22 mouse cellular contexts compared by ENCODE assay signal in genomic region chrX:168571808-168572207, GRCm38 (mm10). TPM values are rescaled to one million over a fixed set of nuclear protein-coding genes. Genes with fewer than 3 reads are reported as not detected.
DNase-seq lines count a peak whose midpoint lies in the region; ATAC-seq lines count a peak whose summit lies in the region.
"Had no signal": no experiment of that assay in that cellular context is flagged by ENCODE, and none has a peak within 500 bp of the region (broad histone marks: within the 10 kb centered on the region; RNA-seq: fewer than 3 reads in every experiment).

No protein-coding gene starts in this region.

- no peak for DNase-seq in urinary bladder, adult 18-20 months (ENCODE audit: low spot score in 2 of 2)
- DNase-seq in ovary, postnatal 36 days (ENCODE audit: low spot score) = no peak
- DNase-seq in hindbrain, embryonic 11.5 days (ENCODE audit: low spot score) = no peak
- DNase-seq: adrenal gland, adult 2 months; adrenal gland, adult 8-10 months; adrenal gland, postnatal 10 days; adrenal gland, postnatal 14 days; adrenal gland, postnatal 25 days; adrenal gland, postnatal 36 days; B cell, adult 2 months; cerebellum, adult 11 months; cerebellum, adult 11-12 months; cerebellum, adult 18-20 months had no signal

- no peaks in the 10 kb centered on the region for H3K4me1 ChIP-seq in hindbrain, embryonic 11.5 days (replicated peaks; ENCODE audit: control insufficient read depth, insufficient read depth, low read length)

- 73% methylated on average over 4 of the region's 4 CpGs for WGBS in hindbrain, embryonic 11.5 days

- no peak overlapping the region for H3K4me3 ChIP-seq in hindbrain, embryonic 11.5 days (ENCODE audit: low read depth, low read length)

- no peaks in the 10 kb centered on the region for H3K36me3 ChIP-seq in hindbrain, embryonic 11.5 days (ENCODE audit: control insufficient read depth, insufficient read depth, low read length)
- H3K36me3 ChIP-seq: G1E had no signal

- H3K27me3 ChIP-seq in hindbrain, embryonic 11.5 days (ENCODE audit: control insufficient read depth, insufficient read depth, low read length) = peaks cover 2% of the 10 kb centered on the region; the same call in 1 of the 2 replicates
- H3K27me3 ChIP-seq: CH12.LX had no signal

- H3K27ac ChIP-seq in hindbrain, embryonic 11.5 days (ENCODE audit: low read depth, low read length) = no peak overlapping the region

- H3K9me3 ChIP-seq in hindbrain, embryonic 11.5 days (ENCODE audit: control insufficient read depth, low read length) = no peaks in the 10 kb centered on the region
- H3K9me3 ChIP-seq: G1E had no signal

- peak; percentile 70 for ATAC-seq in granulocyte monocyte progenitor cell, adult 5-6 weeks (replicated peaks; ENCODE audit: poor library complexity, severe bottlenecking)
- ATAC-seq in megakaryocyte, adult 5-6 weeks (ENCODE audit: poor library complexity, severe bottlenecking) = peak; percentile 47; the same call in 1 of the 2 replicates
- ATAC-seq in megakaryocyte progenitor cell, adult 5-6 weeks (replicated peaks; ENCODE audit: poor library complexity) = peak; percentile 83
- no peak for ATAC-seq in hindbrain, embryonic 11.5 days (ENCODE audit: low FRiP score)
- ATAC-seq: activated CD4-positive, CD25-positive, alpha-beta regulatory T cell, adult 4 months; CD4-positive, CD25-positive, alpha-beta regulatory T cell, adult 4 months; Patski had no signal

- H3K9ac ChIP-seq in hindbrain, embryonic 11.5 days (ENCODE audit: low read depth, low read length) = no peak overlapping the region

- no peak overlapping the region for H3K4me2 ChIP-seq in hindbrain, embryonic 11.5 days (replicated peaks; ENCODE audit: low read depth, low read length)

RNA-seq across cellular contexts. Expression of gene Frmpd4, which starts 5.2 kb away (rescaled TPM):
- total RNA-seq in granulocyte monocyte progenitor cell, adult 5-6 weeks (2014; fragmentation: Nextera tagmentation) = not detected in 2 replicates
- total RNA-seq in granulocyte monocyte progenitor cell, adult 5-6 weeks (2017) = not detected in 2 replicates
- total RNA-seq in megakaryocyte, adult 5-6 weeks (2015) = 0.13 TPM in 1 of 2 replicates, not detected in the other
- total RNA-seq in megakaryocyte, adult 5-6 weeks (2017) = not detected in 2 replicates
- not detected in 2 replicates for total RNA-seq in megakaryocyte progenitor cell, adult 5-6 weeks (2015)
- not detected in 2 replicates for total RNA-seq in megakaryocyte progenitor cell, adult 5-6 weeks (2017)
- 0.18 and 0.26 TPM in 2 replicates for polyA plus RNA-seq in hindbrain, embryonic 11.5 days (2014; fragmentation: Nextera tagmentation; extraction: Ambion mirVana)
- total RNA-seq: CH12.LX, ES-E14 had no signal
- polyA plus RNA-seq: CD4-positive, CD25-positive, alpha-beta regulatory T cell, adult 4 months; G1E had no signal
